Mouse (Mus musculus) liver, embryonic 14.5 days (tissue): ENCODE measurements around the gene Cd52. TPM values are rescaled to one million over a fixed set of nuclear protein-coding genes. Genes with fewer than 3 reads are reported as not detected.
A peak's percentile ranks its signal among the peaks of the same experiment; 100 is the strongest.

Source experiments
- ATAC-seq: fragments of 200-750 bp; cut with Nextera tagmentation; 2 replicates; pipeline ENCODE4 v1.8.0; 2017; ENCODE audit warnings: moderate number of reproducible peaks, mild to moderate bottlenecking, moderate library complexity; ENCODE audit not compliant: insufficient read depth
- DNase-seq, 3 experiments: peaks; one replicate each; pipeline ENCODE4 v3.0.0-alpha.2; 2012 to 2013; ENCODE audit warnings: low read depth in 3 of 3, low spot score in 3 of 3
- H3K27ac ChIP-seq: fragments of 300-500 bp; sonication (generic); 2 replicates; pipeline ENCODE4 v1.5.1; 2014; ENCODE audit warnings: moderate library complexity, mild to moderate bottlenecking, control low read depth, inconsistent platforms
- H3K27me3 ChIP-seq: fragments of 300-500 bp; sonication (generic); 2 replicates; pipeline ENCODE4 v1.6.1; 2014; ENCODE audit warnings: mild to moderate bottlenecking, low read length, moderate library complexity; ENCODE audit not compliant: control insufficient read depth, insufficient read depth
- H3K36me3 ChIP-seq: fragments of 300-500 bp; sonication (generic); replicated peaks from 2 replicates; pipeline ENCODE4 v1.6.1; 2014; ENCODE audit warnings: low read depth; ENCODE audit not compliant: control insufficient read depth, insufficient read depth
- H3K4me1 ChIP-seq, 2 experiments: fragments of 200-500 bp in 1 of 2; fragments of 300-500 bp in 1 of 2; sonication (generic) in 1 of 2; replicated peaks; 2 replicates each; pipeline ENCODE4 v1.6.1; 2012 to 2014; ENCODE audit warnings: antibody characterized with exemption in 1 of 2, inconsistent platforms in 1 of 2, low read length in 1 of 2; ENCODE audit not compliant: control insufficient read depth in 2 of 2, insufficient read depth in 2 of 2
- H3K4me2 ChIP-seq: fragments of 300-500 bp; sonication (generic); 2 replicates; pipeline ENCODE4 v1.6.1; 2014; ENCODE audit warnings: low read depth, mild to moderate bottlenecking, control low read depth, moderate library complexity
- H3K4me3 ChIP-seq, 2 experiments: fragments of 200-500 bp in 1 of 2; fragments of 300-500 bp in 1 of 2; sonication (generic) in 1 of 2; 2 replicates each; pipeline ENCODE4 v1.5.1; 2012 to 2014; ENCODE audit warnings: low read depth in 2 of 2, low read length in 2 of 2, mild to moderate bottlenecking in 2 of 2, control low read depth in 1 of 2, inconsistent platforms in 1 of 2, moderate library complexity in 1 of 2; ENCODE audit not compliant: insufficient read depth in 1 of 2
- H3K9ac ChIP-seq: fragments of 300-500 bp; sonication (generic); replicated peaks from 2 replicates; pipeline ENCODE4 v1.6.1; 2014; ENCODE audit warnings: mild to moderate bottlenecking, control low read depth, moderate library complexity
- H3K9me3 ChIP-seq: fragments of 300-500 bp; sonication (generic); 2 replicates; pipeline ENCODE4 v1.6.1; 2016; ENCODE audit warnings: low read length, mixed read lengths; ENCODE audit not compliant: control insufficient read depth
- CTCF ChIP-seq: IDR thresholded peaks from 2 replicates; pipeline ENCODE4 v1.5.1; 2016; ENCODE audit warnings: antibody characterized with exemption, low read depth, control low read depth
- EP300 ChIP-seq: IDR thresholded peaks from 2 replicates; pipeline ENCODE4 v1.6.1; 2016; ENCODE audit warnings: antibody characterized with exemption, low read depth
- WGBS: fragments of 180-500 bp; shearing (Covaris S2); extraction: QIAGEN DNeasy Blood & Tissue Kit; methylation state at CpG from one replicate; pipeline ENCODE4 v1.1.7; 2014; ENCODE audit not compliant: insufficient replicate concordance; 5-methylcytosine and 5-hydroxymethylcytosine counted together
- polyA plus RNA-seq, 2 experiments: library from polyadenylated mRNA; depleted of rRNA in 1 of 2; stranded (reverse) in 1 of 2; unstranded in 1 of 2; fragments of >200 nt; fragmentation: Nextera tagmentation in 1 of 2; extraction: Ambion mirVana in 1 of 2; gene quantifications; 2 replicates each; pipeline versions ENCODE4 v1.2.1 to v1.2.3; 2012 to 2014

The Cd52 gene
- polyA plus RNA-seq, 2 experiments: 17.1 to 36.7 TPM

GRCm38 (mm10) chr4:134062561-134062960, 32.3 kb downstream of the Cd52 start:
- Histone ChIP-seq H3K4me2 (no peak overlapping the region), H3K9ac (no peak overlapping the region), H3K4me3 (no peak overlapping the region), H3K27ac (no peak overlapping the region), H3K4me1 (peaks cover 0 to 10% of the 10 kb centered on the region in 2 experiments; a peak in 3 of 4 replicates), H3K9me3 (no peaks in the 10 kb centered on the region), H3K36me3 (no peaks in the 10 kb centered on the region), H3K27me3 (no peaks in the 10 kb centered on the region; the same call in 1 of the 2 replicates)
- peak; percentile 37; the same call in 1 of the 2 replicates for ATAC-seq
- peak in 1 of 3 experiments; percentile 33 for DNase-seq
- no peak for TF ChIP-seq EP300
- TF ChIP-seq CTCF: no peak
- 28% methylated on average over 8 of the region's 8 CpGs for WGBS

- ATAC-seq (peak; percentile 28; the same call in 1 of the 2 replicates), DNase-seq (peak in 2 of 3 experiments; percentile 22 to 31)
- 29% methylated on average over 8 of the region's 8 CpGs for WGBS
- H3K4me1 ChIP-seq: peaks cover 0 to 9% of the 10 kb centered on the region in 2 experiments; a peak in 3 of 4 replicates
- H3K4me3 ChIP-seq: no peak overlapping the region
- H3K9me3 ChIP-seq: no peaks in the 10 kb centered on the region
- H3K36me3 ChIP-seq: no peaks in the 10 kb centered on the region
- TF ChIP-seq CTCF (no peak), EP300 (no peak)
- H3K27me3 ChIP-seq: no peaks in the 10 kb centered on the region; the same call in 1 of the 2 replicates
- H3K4me2 ChIP-seq: no peak overlapping the region
- no peak overlapping the region for H3K27ac ChIP-seq
- no peak overlapping the region for H3K9ac ChIP-seq
Observed at GRCm38 (mm10) chr4:134061944-134062446, 32.9 kb downstream of the Cd52 start.

- no peaks in the 10 kb centered on the region; the same call in 1 of the 2 replicates for H3K27me3 ChIP-seq
Observed at GRCm38 (mm10) chr4:134061166-134061830, 33.6 kb downstream of the Cd52 start.

GRCm38 (mm10) chr4:134060135-134060865, 34.6 kb downstream of the Cd52 start, which contains the start of gene Crybg2:
Crybg2 (plus strand) TSS chr4:134060815.
- H3K9ac ChIP-seq: no peak within 1 kb of the TSS
- peaks cover 0 to 9% of the 10 kb centered on the region in 2 experiments; a peak in 3 of 4 replicates for H3K4me1 ChIP-seq
- H3K27me3 ChIP-seq: no peaks in the 10 kb centered on the region; the same call in 1 of the 2 replicates
- H3K36me3 ChIP-seq: no peaks in the 10 kb centered on the region
- H3K27ac ChIP-seq: no peak within 1 kb of the TSS
- no peak for DNase-seq
- TF ChIP-seq EP300: no peak
- no peak for TF ChIP-seq CTCF
- WGBS: 56% methylated on average over 28 of the region's 28 CpGs
- no peak within 1 kb of the TSS for H3K4me3 ChIP-seq
- H3K9me3 ChIP-seq: no peaks in the 10 kb centered on the region
- no peak within 1 kb of the TSS for H3K4me2 ChIP-seq
- no peak for ATAC-seq

More at GRCm38 (mm10) chr4:134061166-134061830, 33.6 kb downstream of the Cd52 start:
- no peak overlapping the region for H3K9ac ChIP-seq
- no peaks in the 10 kb centered on the region for H3K36me3 ChIP-seq
- H3K4me3 ChIP-seq: no peak overlapping the region
- no peak for TF ChIP-seq CTCF
- no peak for TF ChIP-seq EP300
- H3K9me3 ChIP-seq: no peaks in the 10 kb centered on the region
- no peak overlapping the region for H3K27ac ChIP-seq
- H3K4me1 ChIP-seq: peaks cover 0 to 9% of the 10 kb centered on the region in 2 experiments; a peak in 3 of 4 replicates
- DNase-seq (no peak), ATAC-seq (no peak)
- 47% methylated on average over 18 of the region's 18 CpGs for WGBS
- H3K4me2 ChIP-seq: no peak overlapping the region
